Mouse (Mus musculus) frontal cortex, postnatal 25 days (tissue): ENCODE data around the gene Ip6k2.

Experiments used
- DNase-seq, 2 experiments: peaks; one replicate each; pipeline ENCODE4 v3.0.0; 2022; ENCODE audit warnings: low spot score in 2 of 2

Ip6k2 gene

DNA sequence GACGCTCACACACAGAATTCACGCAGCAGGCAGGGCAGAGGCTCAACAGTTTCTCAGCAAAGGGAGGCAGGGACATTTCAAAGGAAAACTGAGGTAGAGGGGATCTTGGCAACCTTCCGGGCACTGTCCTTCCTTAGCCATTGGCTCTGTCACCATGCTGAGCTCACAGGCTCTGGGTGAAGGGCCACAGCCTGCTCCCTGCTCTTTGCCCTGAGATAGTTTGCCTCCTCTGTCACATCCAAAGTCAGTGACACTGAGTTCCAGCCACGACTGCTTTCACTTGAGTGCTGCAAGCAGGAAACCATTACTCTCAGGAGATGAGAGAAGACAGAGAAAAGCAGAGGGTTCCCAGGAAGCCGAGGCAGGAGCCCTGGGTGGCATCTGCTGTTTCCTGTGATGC lies 36.5 kb downstream of the Ip6k2 start:
- no peak for DNase-seq

DNA sequence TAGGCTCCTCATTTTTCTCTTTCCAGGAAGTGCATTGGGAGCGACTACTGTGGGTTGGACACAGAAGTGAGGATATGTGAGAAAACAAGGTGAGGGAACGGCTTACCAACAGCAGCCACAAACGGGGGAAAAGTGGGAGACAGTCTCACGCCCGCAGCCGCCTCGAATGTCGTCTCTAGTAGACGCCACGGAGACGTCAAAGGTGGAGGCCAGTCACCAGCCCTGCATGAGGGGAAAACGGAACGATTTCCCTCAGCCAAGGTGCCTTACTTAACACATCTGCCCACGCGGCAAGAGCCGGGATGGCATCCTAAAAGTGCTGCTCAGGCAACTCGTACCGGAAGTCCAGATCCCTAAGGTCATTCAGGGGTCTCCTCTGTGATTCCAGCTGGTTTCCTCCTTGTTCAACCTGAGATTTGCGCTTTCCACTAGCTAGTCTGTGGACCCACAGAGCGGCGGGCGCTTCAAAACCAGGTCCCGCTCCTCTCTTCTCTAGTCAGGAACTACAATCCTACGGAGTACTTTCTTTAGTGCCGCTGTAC lies 40.6 kb downstream of the Ip6k2 start:
- DNase-seq, result no peak

GRCm38 (mm10) chr9:108824755-108825413 lies 41.3 kb downstream of the Ip6k2 start:
- peak; percentile 67 to 70 for DNase-seq

GRCm38 (mm10) chr9:108825820-108826699 lies 42.5 kb downstream of the Ip6k2 start, which contains the start of gene Celsr3:
Gene Celsr3 (plus strand): TSS chr9:108826320.
- peak; percentile 77 to 86 for DNase-seq

- peak; percentile 52 to 54 for DNase-seq
These were observed 43.2 kb downstream of the Ip6k2 start for GRCm38 (mm10) chr9:108826700-108827340.

DNA sequence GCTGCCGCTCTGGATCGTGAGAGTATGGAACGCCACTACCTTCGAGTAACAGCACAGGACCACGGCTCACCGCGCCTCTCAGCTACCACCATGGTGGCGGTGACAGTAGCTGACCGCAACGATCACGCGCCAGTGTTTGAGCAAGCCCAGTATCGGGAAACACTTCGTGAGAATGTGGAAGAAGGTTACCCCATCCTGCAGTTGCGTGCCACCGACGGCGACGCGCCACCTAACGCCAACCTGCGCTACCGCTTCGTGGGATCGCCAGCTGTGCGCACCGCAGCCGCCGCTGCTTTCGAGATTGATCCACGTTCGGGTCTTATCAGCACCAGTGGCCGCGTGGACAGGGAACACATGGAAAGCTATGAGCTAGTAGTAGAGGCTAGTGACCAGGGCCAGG lies 43.9 kb downstream of the Ip6k2 start:
- DNase-seq, result no peak

DNA sequence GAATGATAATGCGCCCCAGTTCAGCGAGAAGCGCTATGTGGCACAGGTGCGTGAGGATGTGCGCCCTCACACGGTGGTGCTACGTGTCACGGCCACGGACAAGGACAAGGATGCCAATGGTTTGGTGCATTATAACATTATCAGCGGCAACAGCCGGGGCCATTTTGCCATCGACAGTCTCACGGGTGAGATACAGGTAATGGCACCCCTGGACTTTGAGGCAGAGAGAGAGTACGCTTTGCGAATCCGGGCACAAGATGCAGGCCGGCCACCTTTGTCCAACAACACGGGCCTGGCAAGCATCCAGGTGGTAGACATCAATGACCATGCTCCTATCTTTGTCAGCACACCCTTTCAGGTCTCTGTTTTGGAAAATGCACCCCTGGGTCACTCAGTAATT lies 44.3 kb downstream of the Ip6k2 start:
- DNase-seq, result no peak

GRCm38 (mm10) chr9:108831637-108832036 lies 48.0 kb downstream of the Ip6k2 start:
- DNase-seq, result no peak

DNA sequence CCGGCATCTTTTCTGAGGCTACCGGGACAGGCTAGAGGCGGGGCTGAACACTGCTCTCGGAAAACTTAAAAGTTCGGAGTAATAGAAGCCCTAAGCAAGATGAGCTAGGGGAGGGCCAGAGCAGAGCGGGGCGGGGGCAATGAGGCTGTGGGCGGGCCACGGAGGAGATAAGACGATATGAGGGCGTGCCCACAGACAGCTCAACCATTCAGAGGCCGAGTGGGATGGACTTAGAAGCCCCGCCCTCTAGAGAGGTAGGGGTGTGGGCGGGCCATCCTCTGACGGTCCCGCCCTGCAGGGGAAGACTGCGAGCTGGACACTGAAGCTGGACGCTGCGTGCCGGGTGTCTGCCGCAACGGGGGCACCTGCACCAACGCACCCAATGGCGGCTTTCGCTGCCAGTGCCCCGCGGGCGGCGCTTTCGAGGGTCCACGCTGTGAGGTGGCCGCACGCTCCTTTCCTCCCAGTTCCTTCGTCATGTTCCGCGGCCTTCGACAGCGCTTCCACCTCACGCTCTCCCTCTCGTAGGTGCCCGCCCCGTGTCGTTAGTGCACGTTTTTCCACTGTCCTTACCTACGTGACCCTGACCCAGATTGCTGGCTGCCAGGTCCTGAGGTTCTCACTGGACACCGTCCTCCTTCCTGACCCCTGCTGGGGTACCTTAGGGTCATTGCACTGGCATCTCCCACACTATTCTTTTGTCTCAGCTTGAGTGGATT lies 49.0 kb downstream of the Ip6k2 start:
- DNase-seq, result peak in 1 of 2 experiments; percentile 55

- no peak for DNase-seq
These were observed 59.4 kb downstream of the Ip6k2 start for GRCm38 (mm10) chr9:108842989-108843388.

DNA sequence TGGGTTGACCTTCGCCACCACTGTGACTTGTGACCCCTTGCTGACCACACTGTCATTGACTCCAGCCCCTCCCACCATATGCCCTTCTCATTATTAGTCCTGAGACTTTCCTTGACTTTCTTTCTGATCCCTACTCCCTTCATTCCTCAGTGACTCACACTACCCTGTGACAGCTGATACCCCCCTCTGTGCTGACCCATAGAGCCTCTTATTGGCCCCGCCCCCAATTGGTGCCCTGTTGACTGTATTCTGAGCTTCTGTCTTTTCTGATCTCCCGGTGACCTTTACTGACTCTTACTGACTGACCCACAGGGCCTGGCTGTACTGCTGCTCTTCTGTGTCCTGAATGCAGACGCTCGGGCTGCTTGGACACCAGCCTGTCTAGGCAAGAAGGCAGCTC lies 61.8 kb downstream of the Ip6k2 start:
- no peak for DNase-seq

DNA sequence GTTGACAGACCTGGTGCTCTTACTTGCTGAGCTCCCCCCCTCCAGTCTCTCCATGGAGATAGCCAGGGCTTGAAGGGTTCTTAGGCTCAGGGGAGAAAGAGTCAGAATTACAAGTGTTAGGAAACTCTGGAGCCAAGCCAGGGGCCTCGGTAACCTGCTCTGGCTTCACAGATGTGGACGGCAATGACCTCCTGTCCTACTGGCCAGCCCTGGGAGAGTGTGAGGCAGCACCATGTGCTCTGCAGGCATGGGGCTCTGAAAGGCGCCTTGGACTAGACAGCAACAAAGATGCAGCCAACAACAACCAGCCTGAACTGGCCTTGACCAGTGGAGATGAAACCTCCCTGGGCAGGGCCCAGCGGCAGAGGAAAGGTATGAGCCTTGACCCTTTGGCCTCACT lies 63.8 kb downstream of the Ip6k2 start:
- DNase-seq, result no peak

DNA sequence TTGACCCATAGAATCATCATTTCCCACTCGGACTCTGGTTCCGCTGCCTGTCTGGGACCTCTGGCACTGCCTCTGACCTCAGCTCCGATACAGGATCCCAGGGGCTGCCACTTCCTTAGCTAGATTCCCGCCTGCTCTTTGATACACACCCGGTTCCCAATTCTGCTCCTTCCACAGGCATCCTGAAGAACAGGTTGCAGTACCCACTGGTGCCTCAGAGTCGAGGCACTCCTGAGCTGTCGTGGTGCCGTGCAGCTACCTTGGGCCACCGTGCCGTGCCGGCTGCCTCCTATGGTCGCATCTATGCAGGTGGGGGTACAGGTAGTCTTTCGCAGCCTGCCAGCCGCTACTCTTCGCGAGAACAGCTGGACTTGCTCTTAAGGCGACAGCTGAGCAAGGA lies 64.8 kb downstream of the Ip6k2 start:
- no peak for DNase-seq

GRCm38 (mm10) chr9:108852976-108853375 lies 69.4 kb downstream of the Ip6k2 start, which contains the start of gene Slc26a6:
Gene Slc26a6 (plus strand): TSS chr9:108853283.
- no peak for DNase-seq

- DNase-seq, result peak; percentile 76 to 86
These were observed 70.1 kb downstream of the Ip6k2 start for GRCm38 (mm10) chr9:108853635-108854240.

DNA sequence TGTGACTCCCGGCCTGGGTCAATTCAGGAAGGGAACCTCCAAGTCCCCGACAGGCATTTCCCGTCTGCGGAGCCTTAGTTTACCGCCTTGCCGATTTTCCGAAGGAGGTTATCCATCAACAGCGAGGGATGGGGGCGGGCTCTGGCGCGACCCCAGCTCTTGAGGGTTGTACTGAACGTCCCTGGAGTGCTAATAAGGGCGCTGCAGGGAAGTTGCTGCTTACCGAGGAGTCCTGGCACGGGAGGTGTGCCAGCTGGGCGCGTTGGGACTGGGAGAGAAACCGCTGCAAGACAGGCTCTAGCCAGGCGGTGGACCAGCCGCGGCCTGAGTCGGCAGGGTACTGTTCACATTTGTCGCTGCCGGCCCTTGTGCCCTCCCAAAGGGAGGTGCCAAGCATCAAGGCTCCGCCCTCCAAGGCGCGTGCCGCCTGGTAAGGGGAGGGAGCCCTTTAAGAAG lies 70.7 kb downstream of the Ip6k2 start:
- DNase-seq, result peak in 1 of 2 experiments; percentile 77

GRCm38 (mm10) chr9:108855335-108855734 lies 71.7 kb downstream of the Ip6k2 start:
- DNase-seq, result no peak
